Mouse (Mus musculus) kidney, embryonic 16.5 days (tissue): ENCODE data around the gene Vps4b. TPM values are rescaled to one million over a fixed set of nuclear protein-coding genes. Genes with fewer than 3 reads are reported as not detected.

Experiments used
- ATAC-seq: fragments of 200-750 bp; cut with Nextera tagmentation; 2 replicates; pipeline ENCODE4 v1.8.0; 2017; ENCODE audit warnings: moderate TSS enrichment; ENCODE audit not compliant: low FRiP score, low TSS enrichment
- H3K27ac ChIP-seq: fragments of 300-500 bp; sonication (generic); 2 replicates; pipeline ENCODE4 v1.5.1; 2014; ENCODE audit warnings: low read length
- H3K27me3 ChIP-seq: fragments of 300-500 bp; sonication (generic); 2 replicates; pipeline ENCODE4 v1.6.1; 2014; ENCODE audit warnings: low read length, control low read depth, mixed read lengths; ENCODE audit not compliant: insufficient read depth
- H3K36me3 ChIP-seq: fragments of 300-500 bp; sonication (generic); 2 replicates; pipeline ENCODE4 v1.6.1; 2014; ENCODE audit warnings: low read length, control low read depth, mixed read lengths; ENCODE audit not compliant: insufficient read depth
- H3K4me1 ChIP-seq: fragments of 300-500 bp; sonication (generic); 2 replicates; pipeline ENCODE4 v1.6.1; 2014; ENCODE audit warnings: low read length, control low read depth, mixed read lengths; ENCODE audit not compliant: insufficient read depth
- H3K4me2 ChIP-seq: fragments of 300-500 bp; sonication (generic); replicated peaks from 2 replicates; pipeline ENCODE4 v1.6.1; 2014; ENCODE audit warnings: low read depth, low read length
- H3K4me3 ChIP-seq: fragments of 300-500 bp; sonication (generic); 2 replicates; pipeline ENCODE4 v1.5.1; 2014; ENCODE audit warnings: mild to moderate bottlenecking, low read length
- H3K9ac ChIP-seq: fragments of 300-500 bp; sonication (generic); replicated peaks from 2 replicates; pipeline ENCODE4 v1.6.1; 2014; ENCODE audit warnings: low read length
- H3K9me3 ChIP-seq: fragments of 300-500 bp; sonication (generic); 2 replicates; pipeline ENCODE4 v1.6.1; 2016; ENCODE audit warnings: low read length, control low read depth
- WGBS: fragments of 180-500 bp; shearing (Covaris S2); extraction: QIAGEN DNeasy Blood & Tissue Kit; methylation state at CpG from one replicate; pipeline ENCODE4 v1.1.7; 2014; 5-methylcytosine and 5-hydroxymethylcytosine counted together
- polyA plus RNA-seq: library from polyadenylated mRNA; unstranded; fragments of >200 nt; fragmentation: Nextera tagmentation; extraction: Ambion mirVana; gene quantifications from 2 replicates; pipeline ENCODE4 v1.2.1, GENCODE M21; 2015

The Vps4b gene
- polyA plus RNA-seq, 1 experiment from 2014 or later = 74.1 TPM

DNA sequence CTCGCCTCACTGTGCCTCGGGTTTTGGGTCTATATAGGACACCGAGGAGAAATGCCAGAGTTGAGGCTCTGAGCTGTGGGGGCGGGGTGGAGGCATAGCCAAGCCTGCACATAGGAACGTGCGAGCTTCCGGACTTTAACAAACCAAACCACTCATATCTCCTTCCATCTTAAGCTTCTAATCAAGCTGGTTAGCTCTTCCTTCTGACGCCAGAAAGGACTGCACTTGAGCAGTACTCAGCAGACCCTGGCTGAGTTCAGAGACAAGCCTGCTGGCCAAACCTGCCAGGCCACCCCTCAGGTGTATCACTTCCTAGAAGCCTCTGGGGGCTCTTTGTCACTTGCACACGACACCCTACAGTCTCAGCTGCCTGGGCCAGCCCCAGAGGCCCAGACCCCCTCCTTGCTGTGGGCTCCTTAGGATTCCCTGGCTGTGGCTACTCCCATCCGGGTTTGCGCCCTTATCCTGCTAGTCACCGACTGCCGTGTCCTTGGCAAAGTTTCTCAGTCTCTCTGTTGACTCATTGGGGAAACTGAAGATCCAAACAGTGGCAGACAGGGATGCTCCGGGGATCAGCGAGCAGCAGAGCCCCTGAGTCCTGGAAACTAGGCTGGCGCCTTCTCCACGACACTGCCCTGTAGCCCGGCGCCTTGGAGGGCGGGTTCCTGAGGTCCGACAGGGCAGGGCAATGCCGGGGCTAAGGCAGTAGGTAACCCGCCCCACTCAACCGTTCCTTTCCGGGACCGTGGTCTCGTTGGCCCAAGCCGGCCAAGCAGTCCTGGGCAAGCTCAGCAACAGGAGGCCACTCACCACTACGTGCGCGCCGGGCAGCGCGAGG, 37.6 kb downstream of the Vps4b start:
- Histone ChIP-seq H3K27me3 (no peaks in the 10 kb centered on the region), H3K36me3 (peaks cover 6% of the 10 kb centered on the region; the same call in 1 of the 2 replicates), H3K4me2 (peak overlapping the region; percentile 99), H3K9me3 (no peaks in the 10 kb centered on the region), H3K4me3 (peak overlapping the region; percentile 76), H3K4me1 (peaks cover 13% of the 10 kb centered on the region), H3K27ac (peak overlapping the region; percentile 95), H3K9ac (peak overlapping the region; percentile 83)
- WGBS = 1% methylated on average over 34 of the region's 34 CpGs
- peak; percentile 79 for ATAC-seq

DNA sequence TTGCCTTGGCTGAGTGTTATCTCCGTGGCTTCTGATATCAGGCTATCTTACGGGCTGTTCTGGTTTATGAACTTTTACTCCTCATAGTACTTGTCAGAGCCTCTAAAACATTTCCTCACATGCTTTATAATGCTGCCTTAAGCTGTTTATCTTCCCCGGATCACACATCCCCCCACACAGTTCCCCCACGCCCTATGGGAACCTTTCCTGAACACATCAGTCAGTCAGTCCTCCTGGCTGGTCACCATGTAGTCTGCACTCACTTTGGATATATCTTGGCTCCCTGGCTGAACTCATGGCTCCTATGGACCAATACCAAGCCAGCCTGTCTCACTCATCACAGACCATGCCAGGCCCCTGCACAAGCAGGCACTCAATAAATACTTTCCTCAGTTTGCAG, 39.9 kb downstream of the Vps4b start:
- H3K27me3 ChIP-seq = no peaks in the 10 kb centered on the region
- H3K36me3 ChIP-seq = peaks cover 6% of the 10 kb centered on the region; the same call in 1 of the 2 replicates
- no peak overlapping the region for H3K9ac ChIP-seq
- no peak overlapping the region for H3K4me3 ChIP-seq
- H3K4me1 ChIP-seq = peaks cover 13% of the 10 kb centered on the region
- ATAC-seq = no peak
- no peak overlapping the region for H3K27ac ChIP-seq
- no peaks in the 10 kb centered on the region for H3K9me3 ChIP-seq
- 57% methylated on average over 4 of the region's 4 CpGs for WGBS
- H3K4me2 ChIP-seq = no peak overlapping the region

- Histone ChIP-seq H3K9me3 (no peaks in the 10 kb centered on the region), H3K4me3 (no peak overlapping the region), H3K27ac (no peak overlapping the region), H3K9ac (no peak overlapping the region), H3K4me2 (no peak overlapping the region), H3K36me3 (peaks cover 9% of the 10 kb centered on the region), H3K4me1 (no peaks in the 10 kb centered on the region; the same call in 1 of the 2 replicates), H3K27me3 (no peaks in the 10 kb centered on the region)
- WGBS = 91% methylated on average over 5 of the region's 5 CpGs
- ATAC-seq = no peak
Observed at GRCm38 (mm10) chr1:106752013-106752412, 44.5 kb downstream of the Vps4b start.

- 82% methylated on average over 1 of the region's 1 CpGs for WGBS
- Histone ChIP-seq H3K27me3 (no peaks in the 10 kb centered on the region), H3K36me3 (peaks cover 20% of the 10 kb centered on the region), H3K27ac (no peak overlapping the region), H3K4me2 (no peak overlapping the region), H3K9ac (no peak overlapping the region), H3K4me3 (no peak overlapping the region), H3K9me3 (no peaks in the 10 kb centered on the region), H3K4me1 (no peaks in the 10 kb centered on the region)
- no peak for ATAC-seq
Observed at GRCm38 (mm10) chr1:106750656-106751055, 45.9 kb downstream of the Vps4b start.

DNA sequence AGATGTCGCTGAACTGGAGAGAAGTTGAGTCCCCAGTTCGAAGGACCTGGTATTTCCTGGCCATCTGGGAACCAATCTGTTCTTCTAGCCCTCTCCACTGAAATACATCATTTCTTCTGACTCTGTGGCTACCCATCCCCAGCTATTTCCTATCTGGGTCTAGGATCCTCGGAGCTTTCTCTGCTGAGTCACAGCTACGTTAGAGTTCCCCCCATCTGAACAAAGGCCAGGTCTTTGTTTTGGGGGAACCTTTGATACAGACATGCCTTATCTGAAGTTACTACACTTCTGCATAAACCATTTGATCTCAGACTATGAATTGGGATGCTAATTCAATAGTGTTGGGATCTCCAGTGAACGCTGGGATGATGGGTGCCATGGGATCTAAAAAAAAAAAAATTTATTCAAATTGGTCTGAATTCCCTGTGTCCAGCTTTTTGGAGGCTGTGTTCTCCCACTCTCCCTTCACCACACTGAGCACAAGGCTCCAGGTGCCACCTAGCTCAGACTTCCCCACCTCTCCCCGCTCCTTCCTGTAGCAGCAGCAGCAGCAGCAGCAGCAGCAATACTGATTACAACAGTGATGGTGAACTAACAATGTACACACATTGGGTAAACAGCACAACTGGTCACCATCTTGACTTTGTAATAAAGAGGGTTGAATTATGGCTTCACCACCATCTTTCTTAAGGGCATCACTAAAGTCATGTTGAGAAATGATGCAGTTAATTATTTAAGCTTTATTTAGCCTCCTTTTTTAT, 47.8 kb downstream of the Vps4b start:
- no peak overlapping the region for H3K4me2 ChIP-seq
- H3K36me3 ChIP-seq = peaks cover 14% of the 10 kb centered on the region
- 89% methylated on average over 6 of the region's 6 CpGs for WGBS
- H3K27ac ChIP-seq = no peak overlapping the region
- H3K9me3 ChIP-seq = no peaks in the 10 kb centered on the region
- H3K9ac ChIP-seq = no peak overlapping the region
- ATAC-seq = no peak
- H3K4me1 ChIP-seq = no peaks in the 10 kb centered on the region
- H3K27me3 ChIP-seq = no peaks in the 10 kb centered on the region
- no peak overlapping the region for H3K4me3 ChIP-seq

GRCm38 (mm10) chr1:106742980-106743379, 53.5 kb downstream of the Vps4b start:
- Histone ChIP-seq H3K9me3 (no peaks in the 10 kb centered on the region), H3K4me1 (no peaks in the 10 kb centered on the region), H3K4me2 (no peak overlapping the region), H3K27ac (no peak overlapping the region), H3K36me3 (peaks cover 20% of the 10 kb centered on the region), H3K9ac (no peak overlapping the region), H3K4me3 (no peak overlapping the region), H3K27me3 (no peaks in the 10 kb centered on the region)
- no peak for ATAC-seq
- 92% methylated on average over 6 of the region's 6 CpGs for WGBS

- no peak overlapping the region for H3K27ac ChIP-seq
- H3K4me1 ChIP-seq = no peaks in the 10 kb centered on the region
- no peak for ATAC-seq
- H3K4me3 ChIP-seq = no peak overlapping the region
- no peaks in the 10 kb centered on the region for H3K9me3 ChIP-seq
- H3K9ac ChIP-seq = no peak overlapping the region
- H3K36me3 ChIP-seq = peaks cover 11% of the 10 kb centered on the region; the same call in 1 of the 2 replicates
- H3K4me2 ChIP-seq = no peak overlapping the region
- 92% methylated on average over 4 of the region's 4 CpGs for WGBS
- no peaks in the 10 kb centered on the region for H3K27me3 ChIP-seq
Observed at GRCm38 (mm10) chr1:106740735-106741134, 55.8 kb downstream of the Vps4b start.

- no peaks in the 10 kb centered on the region for H3K4me1 ChIP-seq
- H3K9ac ChIP-seq = no peak overlapping the region
- H3K36me3 ChIP-seq = peaks cover 11% of the 10 kb centered on the region; the same call in 1 of the 2 replicates
- ATAC-seq = no peak
- H3K27ac ChIP-seq = no peak overlapping the region
- no peak overlapping the region for H3K4me3 ChIP-seq
- H3K9me3 ChIP-seq = no peaks in the 10 kb centered on the region
- no peaks in the 10 kb centered on the region for H3K27me3 ChIP-seq
- WGBS = 93% methylated on average over 5 of the region's 5 CpGs
- no peak overlapping the region for H3K4me2 ChIP-seq
Observed at GRCm38 (mm10) chr1:106739810-106740209, 56.7 kb downstream of the Vps4b start.

DNA sequence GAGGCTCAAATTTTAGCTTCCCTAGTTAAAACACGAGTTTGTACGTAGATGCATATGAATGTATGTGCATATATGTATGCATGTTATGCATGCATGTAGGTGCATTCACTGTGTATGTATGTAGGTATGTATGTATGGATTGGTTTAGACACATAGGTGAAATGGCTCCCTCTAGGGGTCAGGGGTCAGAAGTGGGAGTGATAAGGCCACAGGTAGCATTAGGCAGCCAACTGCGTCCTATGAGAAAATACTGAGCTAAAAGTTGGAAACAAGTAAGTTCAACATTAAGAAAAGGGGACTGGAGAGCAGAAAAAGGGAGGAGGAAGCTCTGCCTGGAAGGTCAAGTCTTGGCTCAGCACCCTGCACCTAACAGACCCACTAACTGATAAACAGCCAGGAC, 58.4 kb downstream of the Vps4b start:
- WGBS = 88% methylated on average over 3 of the region's 3 CpGs
- no peak overlapping the region for H3K4me2 ChIP-seq
- ATAC-seq = no peak
- no peaks in the 10 kb centered on the region for H3K27me3 ChIP-seq
- no peak overlapping the region for H3K4me3 ChIP-seq
- H3K27ac ChIP-seq = no peak overlapping the region
- H3K36me3 ChIP-seq = peaks cover 23% of the 10 kb centered on the region
- no peaks in the 10 kb centered on the region for H3K4me1 ChIP-seq
- no peak overlapping the region for H3K9ac ChIP-seq
- no peaks in the 10 kb centered on the region for H3K9me3 ChIP-seq

- H3K9ac ChIP-seq = no peak overlapping the region
- H3K27ac ChIP-seq = no peak overlapping the region
- H3K9me3 ChIP-seq = no peaks in the 10 kb centered on the region
- H3K27me3 ChIP-seq = no peaks in the 10 kb centered on the region
- no peaks in the 10 kb centered on the region for H3K4me1 ChIP-seq
- no peak overlapping the region for H3K4me2 ChIP-seq
- ATAC-seq = no peak
- no peak overlapping the region for H3K4me3 ChIP-seq
- WGBS = 96% methylated on average over 8 of the region's 8 CpGs
- peaks cover 18% of the 10 kb centered on the region for H3K36me3 ChIP-seq
Observed at GRCm38 (mm10) chr1:106736211-106736610, 60.3 kb downstream of the Vps4b start.
